Mouse (Mus musculus) MEL (cell line): ENCODE data around the gene Dclk1.

Experiments used
- CTCF ChIP-seq, 3 experiments: IDR thresholded peaks in 2 of 3; conservative IDR thresholded peaks in 1 of 3; 2 replicates each; pipeline ENCODE4 v1.5.1; 2011 to 2012; ENCODE audit warnings: low read length in 3 of 3, low read depth in 2 of 3, mild to moderate bottlenecking in 2 of 3, improper control_type of control experiment in 1 of 3, inconsistent platforms in 1 of 3, mixed read lengths in 1 of 3, moderate library complexity in 1 of 3; ENCODE audit not compliant: control insufficient read depth in 1 of 3, insufficient read depth in 1 of 3, poor library complexity in 1 of 3, severe bottlenecking in 1 of 3
- EP300 ChIP-seq, 2 experiments: IDR thresholded peaks; 2 replicates each; pipeline ENCODE4 v1.6.1; 2011; ENCODE audit warnings: improper control_type of control experiment in 2 of 2, low read length in 2 of 2, low read depth in 1 of 2, mild to moderate bottlenecking in 1 of 2
- POLR2A ChIP-seq, 2 experiments: IDR thresholded peaks; 2 replicates each; pipeline ENCODE4 v1.6.1; 2011 to 2012; ENCODE audit warnings: low read length in 2 of 2, mild to moderate bottlenecking in 2 of 2, control low read depth in 1 of 2, improper control_type of control experiment in 1 of 2, low read depth in 1 of 2, moderate library complexity in 1 of 2; ENCODE audit not compliant: control insufficient read depth in 1 of 2, insufficient read depth in 1 of 2, poor library complexity in 1 of 2
- TCF12 ChIP-seq: IDR thresholded peaks from 2 replicates; pipeline ENCODE4 v1.6.1; 2014; ENCODE audit warnings: low read depth, mild to moderate bottlenecking, inconsistent platforms, low read length, improper control_type of control experiment, moderate library complexity
- USF2 ChIP-seq, 2 experiments: IDR thresholded peaks; 2 replicates each; pipeline ENCODE4 v1.6.1; 2011 to 2012; ENCODE audit warnings: improper control_type of control experiment in 2 of 2, low read length in 2 of 2, borderline replicate concordance in 1 of 2, inconsistent platforms in 1 of 2, low read depth in 1 of 2, mild to moderate bottlenecking in 1 of 2; ENCODE audit not compliant: insufficient read depth in 1 of 2

- TF ChIP-seq CTCF (IDR thresholded peaks at IDR 0.05 in 2 of 3, conservative IDR thresholded peaks at IDR 0.05 in 1 of 3; ENCODE audit: control insufficient read depth in 1 of 3, insufficient read depth in 1 of 3, low read depth in 2 of 3, low read length in 3 of 3, poor library complexity in 1 of 3, severe bottlenecking in 1 of 3) = no peak
- no peak for TF ChIP-seq USF2 (IDR thresholded peaks at IDR 0.05; ENCODE audit: borderline replicate concordance in 1 of 2, insufficient read depth in 1 of 2, low read depth in 1 of 2, low read length in 2 of 2)
- no peak for TF ChIP-seq POLR2A (IDR thresholded peaks at IDR 0.05; ENCODE audit: control insufficient read depth in 1 of 2, insufficient read depth in 1 of 2, low read depth in 1 of 2, low read length in 2 of 2, poor library complexity in 1 of 2)
- no peak for TF ChIP-seq TCF12
- TF ChIP-seq EP300 (IDR thresholded peaks at IDR 0.05; ENCODE audit: low read depth in 1 of 2, low read length in 2 of 2) = no peak
These were observed 15.0 kb upstream of the Dclk1 start for GRCm38 (mm10) chr3:55227214-55227581.
